Mouse (Mus musculus) thymus, adult 2 months (tissue): ENCODE results near the gene Spns1.

Source experiments
- CTCF ChIP-seq: fragments of 200-500 bp; IDR thresholded peaks from 2 replicates; pipeline ENCODE4 v1.5.1; 2012; ENCODE audit warnings: mild to moderate bottlenecking, control low read depth, low read length, moderate library complexity, borderline replicate concordance; ENCODE audit not compliant: control insufficient read depth, poor library complexity, insufficient read depth; ENCODE audit errors: extremely low read depth
- POLR2A ChIP-seq: fragments of 200-500 bp; IDR thresholded peaks from 2 replicates; pipeline ENCODE4 v1.6.1; 2012; ENCODE audit warnings: mild to moderate bottlenecking, low read length, control low read depth, moderate library complexity; ENCODE audit not compliant: control insufficient read depth, poor library complexity, insufficient read depth; ENCODE audit errors: extremely low read depth

GRCm38 (mm10) chr7:126373007-126373406, 4.2 kb downstream of the Spns1 start:
- TF ChIP-seq CTCF (no peak), POLR2A (no peak)
